Mouse (Mus musculus): ENCODE data around the gene Grid1. TPM values are rescaled to one million over a fixed set of nuclear protein-coding genes. Genes with fewer than 3 reads are reported as not detected.

The Grid1 gene
- polyA plus RNA-seq, 1 experiment = not detected

GRCm38 (mm10) chr14:35139824-35140223, 319.9 kb downstream of the Grid1 start:
- H3K4me3 ChIP-seq (replicated peaks) = no peak overlapping the region
- H3K4me1 ChIP-seq = no peaks in the 10 kb centered on the region
- H3K36me3 ChIP-seq (replicated peaks; ENCODE audit: low read length) = no peaks in the 10 kb centered on the region
- TF ChIP-seq GATA1 (IDR thresholded peaks at IDR 0.05; ENCODE audit: borderline replicate concordance, low read length) = no peak
- no peak for TF ChIP-seq FLI1 (IDR thresholded peaks at IDR 0.05; ENCODE audit: low read length)
- H3K9me3 ChIP-seq = peaks cover 15% of the 10 kb centered on the region; the same call in 1 of the 2 replicates
- H3K27me3 ChIP-seq (replicated peaks) = no peaks in the 10 kb centered on the region

DNA sequence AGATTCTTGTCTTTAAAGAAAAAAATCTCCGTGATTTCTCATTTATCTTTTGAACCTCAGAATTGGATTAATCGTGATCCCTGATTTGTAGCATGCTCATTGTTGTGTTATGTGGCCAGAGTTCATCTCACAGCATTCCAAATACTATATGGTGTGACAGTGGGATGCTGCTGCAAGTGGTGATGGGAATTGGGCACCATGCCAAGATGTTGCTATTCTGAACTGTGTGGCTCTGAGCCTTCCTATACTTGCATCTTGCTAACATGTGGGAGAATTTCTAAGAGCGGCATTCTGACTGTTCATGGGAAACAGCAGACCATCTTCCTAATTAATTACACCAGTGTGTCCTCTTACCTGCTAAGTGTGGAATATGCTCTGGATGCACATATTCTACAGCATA, 332.5 kb downstream of the Grid1 start:
- Histone ChIP-seq H3K27me3 (replicated peaks) (no peaks in the 10 kb centered on the region), H3K36me3 (replicated peaks; ENCODE audit: low read length) (no peaks in the 10 kb centered on the region), H3K4me1 (no peaks in the 10 kb centered on the region), H3K9me3 (peaks cover 9% of the 10 kb centered on the region; the same call in 1 of the 2 replicates), H3K4me3 (replicated peaks) (no peak overlapping the region)
- TF ChIP-seq FLI1 (IDR thresholded peaks at IDR 0.05; ENCODE audit: low read length) = no peak
- TF ChIP-seq GATA1 (IDR thresholded peaks at IDR 0.05; ENCODE audit: borderline replicate concordance, low read length) = no peak

- H3K36me3 ChIP-seq (replicated peaks; ENCODE audit: low read length) = no peaks in the 10 kb centered on the region
- peaks cover 4% of the 10 kb centered on the region; the same call in 1 of the 2 replicates for H3K9me3 ChIP-seq
- no peak overlapping the region for H3K4me3 ChIP-seq (replicated peaks)
- no peak for TF ChIP-seq FLI1 (IDR thresholded peaks at IDR 0.05; ENCODE audit: low read length)
- H3K27me3 ChIP-seq (replicated peaks) = no peaks in the 10 kb centered on the region
- no peaks in the 10 kb centered on the region for H3K4me1 ChIP-seq
Observed at GRCm38 (mm10) chr14:35153701-35154277, 333.9 kb downstream of the Grid1 start.

GRCm38 (mm10) chr14:35154364-35154763, 334.5 kb downstream of the Grid1 start:
- H3K36me3 ChIP-seq (replicated peaks; ENCODE audit: low read length) = no peaks in the 10 kb centered on the region
- no peak overlapping the region for H3K4me3 ChIP-seq (replicated peaks)
- no peak for TF ChIP-seq GATA1 (IDR thresholded peaks at IDR 0.05; ENCODE audit: borderline replicate concordance, low read length)
- TF ChIP-seq FLI1 (IDR thresholded peaks at IDR 0.05; ENCODE audit: low read length) = no peak
- H3K9me3 ChIP-seq = peaks cover 3% of the 10 kb centered on the region; the same call in 1 of the 2 replicates
- H3K27me3 ChIP-seq (replicated peaks) = no peaks in the 10 kb centered on the region
- no peaks in the 10 kb centered on the region for H3K4me1 ChIP-seq

DNA sequence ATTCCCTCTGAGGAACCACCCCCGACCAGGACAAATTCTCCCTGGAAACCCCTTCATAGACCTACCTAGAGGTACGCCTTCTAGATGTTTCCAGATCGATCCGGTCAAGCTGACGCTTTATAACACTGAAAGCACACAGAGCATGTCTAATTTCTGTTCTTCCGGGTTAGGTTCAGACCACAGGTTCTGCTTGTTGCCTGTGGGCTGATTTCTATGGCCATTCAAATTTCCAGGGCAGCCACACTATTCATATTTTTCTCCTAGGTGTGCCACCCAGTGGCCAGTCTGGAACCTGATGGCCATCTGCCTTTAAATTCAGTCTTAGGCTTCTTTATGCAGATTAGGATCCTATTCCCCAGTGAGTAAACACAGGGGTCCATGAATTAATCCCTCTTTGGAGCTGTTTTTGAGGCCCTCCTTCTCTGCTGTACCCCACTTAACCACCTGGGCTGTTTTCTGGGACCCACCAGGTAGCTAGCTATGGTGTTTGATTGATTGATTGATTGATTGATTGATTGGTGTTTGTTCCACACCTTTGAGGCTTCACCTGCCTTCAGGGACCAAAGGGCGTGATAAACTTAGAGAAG, 337.3 kb downstream of the Grid1 start:
- no peak for TF ChIP-seq GATA1 (IDR thresholded peaks at IDR 0.05; ENCODE audit: borderline replicate concordance, low read length)
- no peaks in the 10 kb centered on the region for H3K4me1 ChIP-seq
- no peak overlapping the region for H3K4me3 ChIP-seq (replicated peaks)

GRCm38 (mm10) chr14:35159296-35159695, 339.4 kb downstream of the Grid1 start:
- Histone ChIP-seq H3K36me3 (replicated peaks; ENCODE audit: low read length) (no peaks in the 10 kb centered on the region), H3K4me3 (replicated peaks) (no peak overlapping the region), H3K27me3 (replicated peaks) (no peaks in the 10 kb centered on the region), H3K4me1 (no peaks in the 10 kb centered on the region), H3K9me3 (peaks cover 6% of the 10 kb centered on the region; the same call in 1 of the 2 replicates)
- TF ChIP-seq GATA1 (IDR thresholded peaks at IDR 0.05; ENCODE audit: borderline replicate concordance, low read length) = no peak
- no peak for TF ChIP-seq FLI1 (IDR thresholded peaks at IDR 0.05; ENCODE audit: low read length)

More for the DNA sequence above, 337.3 kb downstream of the Grid1 start:
- Histone ChIP-seq H3K9me3 (no peaks in the 10 kb centered on the region), H3K36me3 (replicated peaks; ENCODE audit: low read length) (no peaks in the 10 kb centered on the region), H3K27me3 (replicated peaks) (no peaks in the 10 kb centered on the region)

- H3K36me3 ChIP-seq (replicated peaks; ENCODE audit: low read length) = no peaks in the 10 kb centered on the region
- peaks cover 6% of the 10 kb centered on the region; the same call in 1 of the 2 replicates for H3K9me3 ChIP-seq
- no peaks in the 10 kb centered on the region for H3K4me1 ChIP-seq
- no peaks in the 10 kb centered on the region for H3K27me3 ChIP-seq (replicated peaks)
- no peak for TF ChIP-seq FLI1 (IDR thresholded peaks at IDR 0.05; ENCODE audit: low read length)
- no peak for TF ChIP-seq GATA1 (IDR thresholded peaks at IDR 0.05; ENCODE audit: borderline replicate concordance, low read length)
- no peak overlapping the region for H3K4me3 ChIP-seq (replicated peaks)
Observed at GRCm38 (mm10) chr14:35167451-35167850, 347.5 kb downstream of the Grid1 start.

DNA sequence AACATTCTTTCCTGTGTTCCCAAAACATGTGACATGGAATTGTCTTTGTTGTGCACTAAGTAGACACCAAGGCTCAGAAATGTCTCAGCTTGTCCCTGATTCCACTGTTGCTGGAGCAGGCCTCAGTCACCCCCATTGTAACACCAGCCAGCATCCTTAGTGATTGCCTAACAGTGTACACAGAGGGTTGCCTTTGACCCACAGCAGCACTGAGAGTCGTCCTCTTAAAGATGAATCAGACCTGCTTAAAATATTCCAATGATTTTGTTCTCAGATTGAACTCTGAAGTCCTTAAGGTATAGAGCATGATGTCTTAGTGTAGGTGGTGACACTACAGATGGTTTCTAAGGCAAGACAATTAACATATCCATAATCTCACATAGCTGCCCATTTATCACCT, 354.0 kb downstream of the Grid1 start:
- H3K9me3 ChIP-seq = 0 out of 2 replicates have a peak, but pooled peaks cover 9% of the 10 kb centered on the region
- no peaks in the 10 kb centered on the region for H3K4me1 ChIP-seq
- no peaks in the 10 kb centered on the region for H3K27me3 ChIP-seq (replicated peaks)
- no peaks in the 10 kb centered on the region for H3K36me3 ChIP-seq (replicated peaks; ENCODE audit: low read length)
- TF ChIP-seq FLI1 (IDR thresholded peaks at IDR 0.05; ENCODE audit: low read length) (no peak), GATA1 (IDR thresholded peaks at IDR 0.05; ENCODE audit: borderline replicate concordance, low read length) (no peak)
- no peak overlapping the region for H3K4me3 ChIP-seq (replicated peaks)

- Histone ChIP-seq H3K9me3 (0 out of 2 replicates have a peak, but pooled peaks cover 9% of the 10 kb centered on the region), H3K4me1 (no peaks in the 10 kb centered on the region), H3K36me3 (replicated peaks; ENCODE audit: low read length) (no peaks in the 10 kb centered on the region), H3K27me3 (replicated peaks) (no peaks in the 10 kb centered on the region), H3K4me3 (replicated peaks) (no peak overlapping the region)
- TF ChIP-seq FLI1 (IDR thresholded peaks at IDR 0.05; ENCODE audit: low read length) = no peak
- no peak for TF ChIP-seq GATA1 (IDR thresholded peaks at IDR 0.05; ENCODE audit: borderline replicate concordance, low read length)
Observed at GRCm38 (mm10) chr14:35176021-35176420, 356.1 kb downstream of the Grid1 start.

- Histone ChIP-seq H3K36me3 (replicated peaks; ENCODE audit: low read length) (no peaks in the 10 kb centered on the region), H3K27me3 (replicated peaks) (no peaks in the 10 kb centered on the region), H3K4me3 (replicated peaks) (no peak overlapping the region), H3K9me3 (0 out of 2 replicates have a peak, but pooled peaks cover 12% of the 10 kb centered on the region), H3K4me1 (no peaks in the 10 kb centered on the region)
- TF ChIP-seq GATA1 (IDR thresholded peaks at IDR 0.05; ENCODE audit: borderline replicate concordance, low read length) (no peak), FLI1 (IDR thresholded peaks at IDR 0.05; ENCODE audit: low read length) (no peak)
Observed at GRCm38 (mm10) chr14:35179076-35179475, 359.2 kb downstream of the Grid1 start.
